Mouse (Mus musculus) erythroblast, adult 5-6 weeks (primary cell): Measurements from ENCODE around the gene Gm10382. TPM values are rescaled to one million over a fixed set of nuclear protein-coding genes. Genes with fewer than 3 reads are reported as not detected.
"Not testable (repeated sequence)": the region's sequence is repeated elsewhere in the genome, so short reads cannot be mapped to it uniquely, and the experiment has no call there.

Experiments
- ATAC-seq: replicated peaks from 2 replicates; pipeline ENCODE4 v1.8.0; 2016; ENCODE audit warnings: moderate number of reproducible peaks, mild to moderate bottlenecking, moderate TSS enrichment, inconsistent platforms; ENCODE audit not compliant: poor library complexity, low FRiP score, severe bottlenecking
- total RNA-seq, 2 experiments: library from RNA; stranded (forward) in 1 of 2; stranded (reverse) in 1 of 2; fragments of 150-400 nt in 1 of 2; fragments of 200-764, 138-1000 nt in 1 of 2; gene quantifications; 2 replicates each; pipeline versions ENCODE4 v1.2.3 to v1.2.4; 2015 to 2017; ENCODE audit warnings: low replicate concordance in 2 of 2

The Gm10382 gene
- total RNA-seq, 2 experiments from 2014 or later = 0.43 TPM; not detected in 1

GRCm38 (mm10) chr5:125392176-125392575 lies 3.1 kb downstream of the Gm10382 start:
- not testable (repeated sequence) for ATAC-seq

GRCm38 (mm10) chr5:125392618-125392976 lies 3.5 kb downstream of the Gm10382 start:
- peak; percentile 23 for ATAC-seq

GRCm38 (mm10) chr5:125392977-125393621 lies 4.0 kb downstream of the Gm10382 start:
- ATAC-seq = peak; percentile 81

- 0 out of 2 replicates have a peak, but pooled peaks have one; percentile 19 for ATAC-seq
Observed at GRCm38 (mm10) chr5:125393622-125394603, 4.8 kb downstream of the Gm10382 start.

- no peak for ATAC-seq
Observed at GRCm38 (mm10) chr5:125395008-125395407, 5.9 kb downstream of the Gm10382 start.

- no peak for ATAC-seq
Observed at GRCm38 (mm10) chr5:125400903-125401302, 11.8 kb downstream of the Gm10382 start.

- no peak for ATAC-seq
Observed at GRCm38 (mm10) chr5:125402476-125402875, 13.4 kb downstream of the Gm10382 start.

- ATAC-seq = no peak
Observed at GRCm38 (mm10) chr5:125402991-125403390, 13.9 kb downstream of the Gm10382 start.

- ATAC-seq = no peak
Observed at GRCm38 (mm10) chr5:125403481-125404465, 14.7 kb downstream of the Gm10382 start.

GRCm38 (mm10) chr5:125404536-125404902 lies 15.4 kb downstream of the Gm10382 start:
- ATAC-seq = no peak

GRCm38 (mm10) chr5:125404903-125405545 lies 15.9 kb downstream of the Gm10382 start:
- peak; percentile 44 for ATAC-seq

GRCm38 (mm10) chr5:125405546-125406248 lies 16.6 kb downstream of the Gm10382 start:
- peak; percentile 49 for ATAC-seq

- ATAC-seq = peak; percentile 55
Observed at GRCm38 (mm10) chr5:125406322-125407016, 17.3 kb downstream of the Gm10382 start.

GRCm38 (mm10) chr5:125407020-125407830 lies 18.1 kb downstream of the Gm10382 start:
- no peak for ATAC-seq

- ATAC-seq = no peak
Observed at GRCm38 (mm10) chr5:125407910-125408575, 18.9 kb downstream of the Gm10382 start.

- peak; percentile 10; the same call in 1 of the 2 replicates for ATAC-seq
Observed at GRCm38 (mm10) chr5:125408842-125409241, 19.7 kb downstream of the Gm10382 start.
